Mouse (Mus musculus) testis, adult 2 months (tissue): ENCODE results near the gene Dgkz. TPM values are rescaled to one million over a fixed set of nuclear protein-coding genes. Genes with fewer than 3 reads are reported as not detected.
A peak's percentile ranks its signal among the peaks of the same experiment; 100 is the strongest.

Source experiments
- H3K27ac ChIP-seq: fragments of 200-500 bp; 2 replicates; pipeline ENCODE4 v1.5.1; 2012; ENCODE audit warnings: low read depth, low read length; ENCODE audit not compliant: control insufficient read depth, insufficient read depth
- H3K27me3 ChIP-seq: fragments of 200-500 bp; 2 replicates; pipeline ENCODE4 v1.6.1; 2012; ENCODE audit warnings: mild to moderate bottlenecking, low read length, moderate library complexity; ENCODE audit not compliant: control insufficient read depth, insufficient read depth
- H3K36me3 ChIP-seq: fragments of 200-500 bp; 2 replicates; pipeline ENCODE4 v1.6.1; 2012; ENCODE audit warnings: mild to moderate bottlenecking, low read length; ENCODE audit not compliant: control insufficient read depth, insufficient read depth
- H3K4me1 ChIP-seq: fragments of 200-500 bp; 2 replicates; pipeline ENCODE4 v1.6.1; 2012; ENCODE audit warnings: low read length; ENCODE audit not compliant: control insufficient read depth, insufficient read depth
- H3K4me3 ChIP-seq: fragments of 200-500 bp; 2 replicates; pipeline ENCODE4 v1.5.1; 2012; ENCODE audit warnings: low read depth, mild to moderate bottlenecking, low read length, moderate library complexity, mixed read lengths; ENCODE audit not compliant: control insufficient read depth
- CTCF ChIP-seq: fragments of 200-500 bp; IDR thresholded peaks from 2 replicates; pipeline ENCODE4 v1.5.1; 2012; ENCODE audit warnings: low read depth, mild to moderate bottlenecking, inconsistent platforms, low read length, moderate library complexity; ENCODE audit not compliant: control insufficient read depth, insufficient read depth, insufficient replicate concordance
- POLR2A ChIP-seq: fragments of 200-500 bp; IDR thresholded peaks from 2 replicates; pipeline ENCODE4 v1.6.1; 2012; ENCODE audit warnings: low read depth, mild to moderate bottlenecking, inconsistent platforms, low read length, moderate library complexity; ENCODE audit not compliant: control insufficient read depth
- polyA plus RNA-seq: library from polyadenylated mRNA; depleted of rRNA; stranded (reverse); fragments of >200 nt; gene quantifications from 2 replicates; pipeline ENCODE4 v1.2.3, GENCODE M21; 2012

The Dgkz gene
- polyA plus RNA-seq, 1 experiment, result 14.2 TPM

GRCm38 (mm10) chr2:91987542-91987941, 11.9 kb upstream of the Dgkz start:
- TF ChIP-seq CTCF (peak; percentile 82; the same call in 1 of the 2 replicates), POLR2A (no peak)
- Histone ChIP-seq H3K4me1 (peaks cover 2% of the 10 kb centered on the region), H3K4me3 (no peak overlapping the region), H3K27me3 (no peaks in the 10 kb centered on the region), H3K36me3 (no peaks in the 10 kb centered on the region), H3K27ac (no peak overlapping the region)

GRCm38 (mm10) chr2:91986071-91986470, 10.4 kb upstream of the Dgkz start:
- no peak overlapping the region for H3K27ac ChIP-seq

GRCm38 (mm10) chr2:91984906-91985525, 9.4 kb upstream of the Dgkz start:
- H3K4me3 ChIP-seq, result no peak overlapping the region
- peaks cover 2% of the 10 kb centered on the region for H3K4me1 ChIP-seq
- no peak overlapping the region; the same call in 1 of the 2 replicates for H3K27ac ChIP-seq
- no peaks in the 10 kb centered on the region for H3K36me3 ChIP-seq
- TF ChIP-seq CTCF, result no peak
- TF ChIP-seq POLR2A, result no peak
- no peaks in the 10 kb centered on the region for H3K27me3 ChIP-seq

More at GRCm38 (mm10) chr2:91986071-91986470, 10.4 kb upstream of the Dgkz start:
- Histone ChIP-seq H3K36me3 (no peaks in the 10 kb centered on the region), H3K4me3 (no peak overlapping the region), H3K27me3 (no peaks in the 10 kb centered on the region), H3K4me1 (peaks cover 2% of the 10 kb centered on the region)
- TF ChIP-seq CTCF (no peak), POLR2A (no peak)

- no peak for TF ChIP-seq CTCF
- H3K4me1 ChIP-seq, result peaks cover 2% of the 10 kb centered on the region
- no peaks in the 10 kb centered on the region for H3K27me3 ChIP-seq
- no peaks in the 10 kb centered on the region for H3K36me3 ChIP-seq
- peak overlapping the region; percentile 12; the same call in 1 of the 2 replicates for H3K27ac ChIP-seq
- H3K4me3 ChIP-seq, result no peak overlapping the region
Observed at GRCm38 (mm10) chr2:91984439-91984838, 8.8 kb upstream of the Dgkz start.

- peaks cover 6% of the 10 kb centered on the region for H3K4me1 ChIP-seq
- TF ChIP-seq POLR2A (no peak), CTCF (no peak)
- no peaks in the 10 kb centered on the region for H3K36me3 ChIP-seq
- peaks cover 2% of the 10 kb centered on the region; the same call in 1 of the 2 replicates for H3K27me3 ChIP-seq
- H3K4me3 ChIP-seq, result no peak overlapping the region
- no peak overlapping the region for H3K27ac ChIP-seq
Observed at GRCm38 (mm10) chr2:91980830-91981229, 5.2 kb upstream of the Dgkz start.

- Histone ChIP-seq H3K36me3 (no peaks in the 10 kb centered on the region), H3K4me1 (peaks cover 12% of the 10 kb centered on the region), H3K4me3 (no peak overlapping the region), H3K27me3 (peaks cover 5% of the 10 kb centered on the region), H3K27ac (no peak overlapping the region)
- TF ChIP-seq CTCF (no peak), POLR2A (no peak)
Observed at GRCm38 (mm10) chr2:91980245-91980644, 4.6 kb upstream of the Dgkz start.

- H3K27me3 ChIP-seq, result peaks cover 5% of the 10 kb centered on the region
Observed at GRCm38 (mm10) chr2:91978547-91978946, 2.9 kb upstream of the Dgkz start.

GRCm38 (mm10) chr2:91977960-91978359, 2.3 kb upstream of the Dgkz start:
- Histone ChIP-seq H3K27ac (no peak overlapping the region), H3K36me3 (no peaks in the 10 kb centered on the region), H3K4me1 (peaks cover 12% of the 10 kb centered on the region), H3K27me3 (peaks cover 5% of the 10 kb centered on the region), H3K4me3 (no peak overlapping the region)
- TF ChIP-seq POLR2A (no peak), CTCF (no peak)

More at GRCm38 (mm10) chr2:91978547-91978946, 2.9 kb upstream of the Dgkz start:
- H3K27ac ChIP-seq, result no peak overlapping the region
- TF ChIP-seq POLR2A (no peak), CTCF (no peak)
- H3K36me3 ChIP-seq, result no peaks in the 10 kb centered on the region
- peaks cover 12% of the 10 kb centered on the region for H3K4me1 ChIP-seq
- no peak overlapping the region for H3K4me3 ChIP-seq
